Mouse (Mus musculus) bone marrow, adult 2 months (tissue): ENCODE measurements at regions not wholly inside any gene's neighbourhood (a gene's known extent, or its start where the extent isn't known, plus 50 kb on each side); places are given as distances from the start of the nearest gene placed in this dataset.

ENCODE experiments used
- H3K27ac ChIP-seq: fragments of 200-500 bp; 2 replicates; pipeline ENCODE4 v1.5.1; 2012; ENCODE audit warnings: low read depth, mild to moderate bottlenecking, control low read depth, inconsistent platforms, low read length; ENCODE audit not compliant: control insufficient read depth, poor library complexity, insufficient read depth
- H3K4me1 ChIP-seq: fragments of 200-500 bp; 2 replicates; pipeline ENCODE4 v1.6.1; 2011; ENCODE audit warnings: low read length; ENCODE audit not compliant: control insufficient read depth, insufficient read depth
- H3K4me3 ChIP-seq: fragments of 200-500 bp; replicated peaks from 2 replicates; pipeline ENCODE3; 2011; ENCODE audit warnings: mild to moderate bottlenecking, low read depth, low read length, control low read depth; ENCODE audit not compliant: control insufficient read depth
- CTCF ChIP-seq: fragments of 200-500 bp; IDR thresholded peaks from 2 replicates; pipeline ENCODE4 v1.5.1; 2011; ENCODE audit warnings: low read length, control low read depth; ENCODE audit not compliant: control insufficient read depth, insufficient read depth
- POLR2A ChIP-seq: fragments of 200-500 bp; IDR thresholded peaks from 2 replicates; pipeline ENCODE4 v1.6.1; 2011; ENCODE audit warnings: low read depth, mild to moderate bottlenecking, control low read depth, low read length, borderline replicate concordance; ENCODE audit not compliant: control insufficient read depth
- WGBS: fragments of 180-500 bp; shearing (Covaris S2); methylation state at CpG from one replicate; pipeline ENCODE4 v1.1.7; 2018; 5-methylcytosine and 5-hydroxymethylcytosine counted together

DNA sequence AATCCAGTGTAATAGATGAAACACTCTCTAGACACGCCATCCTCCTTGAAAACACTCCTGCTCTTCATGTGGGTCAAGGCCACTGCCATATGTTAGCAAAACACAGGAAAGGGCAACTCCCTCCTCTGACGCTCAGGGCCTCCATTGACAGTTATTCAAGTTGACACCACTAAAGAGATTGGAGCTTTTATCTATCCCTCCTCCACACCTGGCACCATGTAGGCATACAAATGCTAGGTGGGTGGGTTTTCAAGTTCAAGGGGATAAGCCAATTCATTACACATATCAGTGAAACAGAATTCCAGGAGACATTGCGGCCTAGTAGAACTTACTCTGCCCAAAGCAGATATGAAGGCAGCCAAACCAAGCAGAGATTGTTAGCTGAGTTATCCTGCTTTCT, 331.0 kb downstream of the Tns1 start:
- Histone ChIP-seq H3K27ac (no peak overlapping the region), H3K4me1 (no peaks in the 10 kb centered on the region), H3K4me3 (no peak overlapping the region)
- TF ChIP-seq POLR2A, result no peak
- no peak for TF ChIP-seq CTCF
- WGBS, result 81% methylated on average over 3 of the region's 3 CpGs

GRCm38 (mm10) chr1:73792311-73792710, 331.9 kb downstream of the Tns1 start:
- Histone ChIP-seq H3K27ac (no peak overlapping the region), H3K4me3 (no peak overlapping the region), H3K4me1 (no peaks in the 10 kb centered on the region)
- WGBS, result 76% methylated on average over 5 of the region's 5 CpGs
- no peak for TF ChIP-seq CTCF
- no peak for TF ChIP-seq POLR2A

DNA sequence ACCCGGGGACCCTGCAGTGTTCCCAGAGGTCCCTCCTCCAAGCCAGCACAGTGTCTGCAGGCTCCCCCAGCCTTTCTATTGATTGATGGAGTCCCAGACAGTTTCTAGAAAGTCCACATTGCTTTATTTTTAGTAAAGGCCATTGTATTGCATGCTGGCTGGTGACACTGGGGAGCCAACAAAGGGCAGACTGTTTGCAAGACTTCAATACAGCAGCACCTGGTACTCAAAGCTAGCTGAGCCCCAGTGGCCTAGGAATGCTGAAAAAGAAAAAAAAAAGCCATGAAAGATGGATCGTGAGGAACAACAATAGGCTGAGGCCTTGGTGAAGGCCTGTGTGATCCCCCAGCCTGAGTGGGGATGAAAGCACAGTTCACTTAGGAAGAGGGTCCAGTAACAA, 336.6 kb downstream of the Tns1 start:
- Histone ChIP-seq H3K27ac (no peak overlapping the region), H3K4me3 (no peak overlapping the region), H3K4me1 (no peaks in the 10 kb centered on the region)
- 72% methylated on average over 2 of the region's 2 CpGs for WGBS
- TF ChIP-seq POLR2A (no peak), CTCF (no peak)

DNA sequence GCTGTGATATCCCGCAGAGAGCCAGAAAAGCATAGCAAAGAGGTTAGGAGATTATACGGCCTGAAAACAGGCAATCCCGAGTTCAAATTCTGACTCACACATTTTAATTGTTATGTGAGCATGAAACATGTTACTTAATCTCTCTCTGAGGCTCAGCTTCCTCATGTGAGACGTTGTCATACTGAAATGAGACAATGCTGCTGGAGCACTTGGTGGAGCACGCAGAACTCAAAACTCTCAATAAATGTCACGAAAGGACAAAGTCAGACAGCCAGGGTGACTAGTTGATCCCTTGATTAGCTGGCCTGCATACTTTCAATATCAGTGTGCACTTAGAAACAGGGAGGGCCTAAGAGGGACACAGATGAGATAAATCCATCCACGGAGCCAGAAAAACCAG, 337.0 kb downstream of the Tns1 start:
- no peak overlapping the region for H3K27ac ChIP-seq
- 84% methylated on average over 7 of the region's 7 CpGs for WGBS
- H3K4me3 ChIP-seq, result no peak overlapping the region
- H3K4me1 ChIP-seq, result no peaks in the 10 kb centered on the region
- TF ChIP-seq CTCF (no peak), POLR2A (no peak)

GRCm38 (mm10) chr1:73783303-73783702, 340.9 kb downstream of the Tns1 start:
- no peak for TF ChIP-seq POLR2A
- TF ChIP-seq CTCF, result no peak
- Histone ChIP-seq H3K4me1 (no peaks in the 10 kb centered on the region), H3K4me3 (no peak overlapping the region), H3K27ac (no peak overlapping the region)
- 84% methylated on average over 2 of the region's 2 CpGs for WGBS

- no peaks in the 10 kb centered on the region for H3K4me1 ChIP-seq
- TF ChIP-seq CTCF, result no peak
- no peak for TF ChIP-seq POLR2A
- H3K4me3 ChIP-seq, result no peak overlapping the region
- 61% methylated on average over 2 of the region's 2 CpGs for WGBS
- no peak overlapping the region for H3K27ac ChIP-seq
Measured at GRCm38 (mm10) chr1:73782871-73783270, 341.4 kb downstream of the Tns1 start.

GRCm38 (mm10) chr1:73771773-73772172, 352.5 kb downstream of the Tns1 start:
- Histone ChIP-seq H3K4me3 (no peak overlapping the region), H3K27ac (no peak overlapping the region), H3K4me1 (no peaks in the 10 kb centered on the region)
- TF ChIP-seq POLR2A, result no peak
- no peak for TF ChIP-seq CTCF
- 30% methylated on average over 5 of the region's 5 CpGs for WGBS

- H3K27ac ChIP-seq, result no peak overlapping the region
- no peak for TF ChIP-seq POLR2A
- no peak for TF ChIP-seq CTCF
- H3K4me1 ChIP-seq, result no peaks in the 10 kb centered on the region
- WGBS, result 72% methylated on average over 5 of the region's 5 CpGs
- H3K4me3 ChIP-seq, result no peak overlapping the region
Measured at GRCm38 (mm10) chr1:73770631-73771030, 353.6 kb downstream of the Tns1 start.

DNA sequence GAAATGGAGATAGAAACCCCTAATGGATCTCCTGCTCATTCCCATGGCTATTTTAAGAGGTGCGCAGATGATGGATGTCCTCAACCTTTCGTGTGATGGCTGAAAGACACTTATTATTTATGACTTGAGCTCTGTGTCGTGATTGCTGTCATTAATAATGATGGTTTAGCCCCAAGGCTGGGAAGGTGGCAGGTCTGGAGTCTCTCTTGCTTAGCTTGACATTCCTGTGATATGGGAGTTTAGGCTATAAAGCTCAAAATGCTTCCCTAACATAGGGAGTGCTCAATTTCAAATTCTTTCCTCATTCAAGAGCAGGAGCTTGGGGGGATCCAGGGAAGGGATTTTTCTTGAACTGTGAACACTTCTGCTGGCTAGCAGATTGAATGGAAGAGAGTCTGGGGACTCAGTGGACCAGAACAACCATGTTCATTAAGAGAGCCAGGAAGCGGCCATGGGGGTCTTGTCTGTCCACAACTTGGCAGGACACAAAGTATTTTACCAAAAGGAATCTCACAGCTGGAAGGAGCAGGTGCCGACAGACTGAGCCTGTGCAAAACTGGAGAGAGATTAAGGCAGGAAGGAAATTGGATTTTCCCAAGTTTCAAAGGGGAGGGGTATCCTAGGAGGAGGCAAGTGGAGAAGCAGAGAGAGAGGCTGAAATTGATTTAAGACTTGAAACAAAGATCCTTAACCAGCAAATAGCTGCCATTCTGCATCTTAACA, 359.5 kb downstream of the Tns1 start:
- Histone ChIP-seq H3K27ac (no peak overlapping the region), H3K4me3 (no peak overlapping the region), H3K4me1 (no peaks in the 10 kb centered on the region)
- WGBS, result 64% methylated on average over 5 of the region's 5 CpGs
- no peak for TF ChIP-seq CTCF
- TF ChIP-seq POLR2A, result no peak
